Mouse (Mus musculus): Measurements from ENCODE around the gene Ttc23. TPM values are rescaled to one million over a fixed set of nuclear protein-coding genes. Genes with fewer than 3 reads are reported as not detected.

Gene Ttc23
- total RNA-seq, 2 experiments from 2014 or later, result 6.2 to 9.0 TPM

DNA sequence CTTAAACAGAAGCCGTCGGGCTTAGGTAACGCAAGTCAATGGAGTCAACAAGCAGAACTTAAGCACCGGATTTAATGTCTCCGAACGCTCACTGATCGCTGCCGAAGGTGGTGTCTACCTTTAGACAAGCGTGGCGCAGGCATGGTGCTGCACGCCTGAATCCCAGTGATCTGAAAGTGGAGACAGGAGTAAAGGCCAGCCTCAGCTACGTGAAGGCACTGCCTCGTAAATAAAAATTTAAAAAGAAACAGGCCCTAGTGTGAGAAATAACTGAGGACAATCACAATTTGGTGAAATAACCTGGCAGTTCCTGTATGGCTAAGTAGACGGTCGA lies 1.6 kb upstream of the Ttc23 start:
- DNase-seq, result no peak

GRCm38 (mm10) chr7:67646131-67646530 lies 1.1 kb upstream of the Ttc23 start:
- DNase-seq, result no peak

DNA sequence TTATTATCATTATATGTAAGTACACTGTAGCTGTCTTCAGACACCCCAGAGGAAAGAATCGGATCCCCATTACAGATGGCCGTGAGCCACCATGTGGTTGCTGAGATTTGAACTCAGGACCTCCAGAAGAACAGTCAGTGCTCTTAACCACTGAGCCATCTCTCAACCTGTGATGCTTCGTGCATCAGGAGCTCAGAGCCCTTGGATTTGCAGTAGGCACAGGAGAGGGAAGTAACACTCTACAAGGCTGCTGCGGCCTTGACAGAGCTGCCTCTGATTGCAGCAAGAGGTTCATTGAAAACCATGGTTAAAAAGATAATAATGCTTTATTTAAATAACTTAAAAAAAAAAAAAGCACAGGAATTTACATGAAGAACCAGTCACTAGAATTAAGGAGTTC lies 1.2 kb downstream of the Ttc23 start:
- no peak for DNase-seq

GRCm38 (mm10) chr7:67652211-67652610 lies 5.0 kb downstream of the Ttc23 start:
- no peak for DNase-seq

GRCm38 (mm10) chr7:67654668-67655067 lies 7.5 kb downstream of the Ttc23 start:
- DNase-seq, result no peak

GRCm38 (mm10) chr7:67655186-67655585 lies 8.0 kb downstream of the Ttc23 start:
- no peak for DNase-seq

- DNase-seq, result no peak
These were observed 10.9 kb downstream of the Ttc23 start for GRCm38 (mm10) chr7:67658110-67658509.

GRCm38 (mm10) chr7:67662424-67662823 lies 15.2 kb downstream of the Ttc23 start:
- DNase-seq, result no peak

DNA sequence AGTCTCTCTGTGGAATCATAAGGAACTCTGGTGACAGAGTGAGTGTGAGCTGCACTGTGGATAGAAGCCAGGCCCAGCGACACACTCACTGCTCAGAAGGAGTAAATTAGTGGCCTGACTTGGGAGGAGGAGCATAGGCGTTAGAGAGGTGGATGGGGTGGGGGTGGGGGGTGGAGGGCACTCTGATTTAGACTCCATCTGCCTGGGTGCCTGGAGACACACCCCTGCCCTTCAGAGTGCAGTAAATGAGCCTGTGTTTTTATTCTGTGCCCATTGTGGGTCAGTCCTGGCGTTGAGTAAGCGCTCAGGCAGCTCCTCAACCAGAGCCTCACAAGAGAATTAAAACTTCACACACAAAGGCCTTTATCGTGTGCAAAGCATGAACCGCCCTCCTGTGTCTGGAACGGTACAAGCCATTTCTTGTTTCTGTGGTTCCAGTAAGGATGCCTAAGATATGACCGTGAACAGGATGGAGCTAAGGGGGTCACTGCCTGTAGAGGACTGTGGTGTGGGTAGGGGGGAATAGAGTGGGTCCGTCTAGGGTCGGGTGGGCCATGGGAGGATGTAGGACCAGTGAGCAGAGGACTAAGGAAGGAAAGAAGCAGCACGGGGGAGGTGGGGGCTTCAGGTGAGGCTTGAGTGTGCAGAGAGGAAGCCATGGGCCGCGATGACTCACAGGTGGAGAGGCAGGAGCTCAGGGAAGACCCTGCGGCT lies 16.9 kb downstream of the Ttc23 start:
- no peak for DNase-seq

DNA sequence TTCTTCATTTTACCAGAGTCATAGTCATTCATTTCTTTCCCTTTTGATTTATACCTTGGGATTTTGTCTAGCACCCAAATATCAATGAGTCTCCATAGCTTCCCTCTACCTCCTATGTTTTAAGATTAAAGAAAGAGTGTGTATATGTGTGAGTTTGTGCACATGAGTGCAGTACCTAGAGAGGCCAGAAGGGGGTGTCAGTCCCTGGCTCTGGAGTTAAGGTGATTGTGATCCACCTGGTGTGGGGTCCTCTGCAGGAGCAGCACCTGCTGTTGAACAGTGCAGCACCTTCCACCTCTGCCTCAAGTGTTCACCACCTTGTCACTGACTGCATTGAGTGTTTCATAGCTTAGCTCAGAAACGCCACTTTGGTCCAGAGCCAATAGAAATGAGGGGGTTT lies 23.8 kb downstream of the Ttc23 start:
- DNase-seq, result no peak

- DNase-seq, result peak; percentile 91 to 96
These were observed 25.4 kb downstream of the Ttc23 start for GRCm38 (mm10) chr7:67672650-67673049.

- no peak for DNase-seq
These were observed 26.4 kb downstream of the Ttc23 start for GRCm38 (mm10) chr7:67673656-67674055.

DNA sequence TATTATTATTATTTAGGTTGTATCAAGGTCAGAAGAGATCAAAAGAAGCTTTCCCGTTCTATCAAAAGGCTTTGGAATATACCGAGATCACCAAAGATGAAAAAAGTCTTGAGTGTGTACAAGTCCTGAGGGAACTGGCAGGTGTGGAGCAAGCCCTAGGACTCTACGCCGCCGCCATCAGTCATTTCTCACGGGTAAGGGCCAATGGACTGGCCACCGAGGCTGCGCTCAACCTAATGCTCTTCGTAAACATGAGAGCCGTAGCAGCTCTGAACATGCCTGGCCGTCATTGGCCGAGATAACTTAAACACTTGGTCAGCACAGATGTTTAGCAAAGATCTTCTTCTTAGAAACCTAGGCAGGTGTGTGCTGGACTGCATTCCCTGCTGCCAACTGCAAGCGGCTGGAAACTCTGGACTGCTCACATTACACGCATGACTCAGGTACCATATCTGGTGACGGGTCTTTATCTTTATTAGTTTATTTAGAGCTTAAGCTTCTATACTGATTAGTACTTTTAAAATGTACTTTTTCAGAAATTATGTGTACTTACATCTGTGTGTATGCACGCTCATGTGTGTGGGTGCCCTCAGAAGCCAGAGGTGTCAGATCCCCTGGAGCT lies 31.8 kb downstream of the Ttc23 start:
- DNase-seq, result no peak

DNA sequence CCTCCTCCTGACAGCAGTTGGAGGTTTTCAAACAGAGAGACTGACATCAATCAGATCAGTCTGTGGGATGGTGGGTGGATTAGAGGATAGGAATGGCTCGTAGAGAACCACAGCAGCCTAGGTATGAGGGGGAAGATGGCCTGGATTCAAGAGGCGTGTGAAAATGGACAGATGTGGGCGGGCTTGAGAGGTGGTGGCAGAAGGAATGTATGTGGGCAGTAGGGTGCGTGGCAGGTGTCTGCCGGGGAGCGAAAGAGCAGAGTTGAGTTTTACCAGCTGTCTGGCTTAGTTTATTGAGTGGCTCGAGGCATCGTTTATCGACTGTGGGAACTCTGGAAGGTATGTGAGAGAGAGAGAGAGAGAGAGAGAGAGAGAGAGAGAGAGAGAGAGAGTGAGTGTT lies 33.9 kb downstream of the Ttc23 start:
- DNase-seq, result no peak

- no peak for DNase-seq
These were observed 35.8 kb downstream of the Ttc23 start for GRCm38 (mm10) chr7:67683006-67683405.

GRCm38 (mm10) chr7:67686545-67686944 lies 39.3 kb downstream of the Ttc23 start:
- no peak for DNase-seq

DNA sequence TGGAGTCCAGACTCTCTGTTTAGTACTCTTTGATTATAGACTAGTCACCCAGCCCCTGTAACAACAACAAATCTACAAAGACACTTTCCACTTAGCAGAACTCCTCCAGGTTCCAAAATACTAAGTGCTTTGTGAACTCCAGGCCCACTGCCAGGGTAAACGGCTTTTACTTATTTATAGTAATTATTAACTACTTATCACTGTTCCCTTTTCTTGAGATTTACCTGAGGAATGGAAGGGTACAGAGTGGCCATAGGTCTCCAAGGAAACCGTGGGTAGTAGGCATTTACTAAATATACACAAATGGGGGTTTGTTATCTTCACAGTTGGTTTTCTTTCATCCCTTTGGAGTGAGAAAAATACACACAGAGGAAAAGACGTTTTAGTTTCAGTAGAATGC lies 41.1 kb downstream of the Ttc23 start:
- DNase-seq, result no peak

DNA sequence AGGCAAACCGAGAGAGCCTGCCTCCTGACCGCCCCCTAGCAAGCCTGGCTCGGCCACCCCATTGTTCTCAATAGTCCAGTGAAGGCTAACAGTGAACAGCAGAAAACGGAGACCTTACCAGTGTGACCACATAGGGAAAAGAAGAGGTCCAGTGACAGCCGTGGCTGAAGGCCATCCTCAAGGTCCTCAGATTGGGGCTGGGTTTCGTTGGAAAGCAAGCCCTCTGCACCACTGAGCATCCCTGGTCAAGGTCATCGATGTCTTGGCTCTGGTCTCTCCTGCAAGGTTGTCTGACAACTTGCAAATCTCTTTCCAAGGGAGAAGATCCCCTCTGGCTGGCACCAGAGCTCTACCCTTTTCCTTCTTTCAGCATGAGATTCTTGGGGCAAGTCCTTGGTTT lies 42.6 kb downstream of the Ttc23 start:
- DNase-seq, result no peak

- DNase-seq, result no peak
These were observed 43.8 kb downstream of the Ttc23 start for GRCm38 (mm10) chr7:67691036-67691435.

DNA sequence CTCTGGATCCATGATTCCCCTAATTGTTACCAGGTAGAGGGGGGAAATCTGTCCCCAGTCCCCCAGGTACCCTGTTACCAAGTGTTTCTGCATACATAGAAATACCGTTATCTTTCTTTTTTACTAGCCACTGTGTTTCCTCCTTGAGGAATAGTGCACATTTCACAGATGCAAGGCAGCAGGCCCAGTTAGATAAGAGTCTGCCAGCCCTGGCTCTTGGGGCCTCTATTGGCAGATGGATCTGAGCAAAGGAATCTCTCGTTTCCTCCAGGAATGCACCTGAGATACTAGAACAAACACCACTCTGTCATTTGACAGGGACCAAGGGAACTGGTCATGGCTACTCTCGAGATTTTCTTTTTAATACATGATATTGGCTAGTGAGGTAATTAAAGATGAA lies 44.9 kb downstream of the Ttc23 start:
- no peak for DNase-seq

DNA sequence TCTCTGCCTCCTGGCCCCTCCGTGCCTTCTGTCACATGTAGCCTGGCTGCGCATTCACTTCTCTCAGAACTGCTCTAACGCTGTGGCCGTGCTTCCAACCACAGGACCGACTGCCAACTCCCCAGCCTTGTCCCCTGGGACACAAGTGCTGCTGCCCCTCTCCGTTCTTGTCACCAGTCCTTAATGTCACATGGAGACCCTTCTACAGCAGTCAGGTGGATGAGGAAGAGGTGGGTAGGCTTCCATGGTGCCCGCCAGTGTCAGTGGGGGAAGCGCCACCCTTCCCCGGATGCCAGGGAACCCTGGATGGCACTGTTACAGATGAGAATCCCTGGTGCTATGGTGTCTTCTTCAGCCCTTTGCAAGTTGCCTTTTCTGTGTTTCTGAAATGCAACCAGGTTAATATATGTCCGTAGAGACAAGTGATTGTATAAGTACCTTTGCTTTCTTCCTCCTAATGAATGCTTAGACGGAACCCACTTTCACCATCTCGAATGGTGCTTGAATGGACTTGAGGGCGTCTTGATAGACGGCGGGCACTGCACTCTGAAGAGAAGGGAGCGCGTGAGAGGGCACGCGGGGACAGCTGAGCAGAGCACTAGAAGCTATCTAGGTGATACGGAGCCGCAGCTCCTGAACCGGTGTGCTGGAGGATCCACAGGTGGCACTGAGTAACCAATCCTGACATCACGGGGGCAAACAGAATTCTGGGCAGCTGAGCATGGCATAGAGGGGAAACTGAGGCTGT lies 45.8 kb downstream of the Ttc23 start:
- no peak for DNase-seq

DNA sequence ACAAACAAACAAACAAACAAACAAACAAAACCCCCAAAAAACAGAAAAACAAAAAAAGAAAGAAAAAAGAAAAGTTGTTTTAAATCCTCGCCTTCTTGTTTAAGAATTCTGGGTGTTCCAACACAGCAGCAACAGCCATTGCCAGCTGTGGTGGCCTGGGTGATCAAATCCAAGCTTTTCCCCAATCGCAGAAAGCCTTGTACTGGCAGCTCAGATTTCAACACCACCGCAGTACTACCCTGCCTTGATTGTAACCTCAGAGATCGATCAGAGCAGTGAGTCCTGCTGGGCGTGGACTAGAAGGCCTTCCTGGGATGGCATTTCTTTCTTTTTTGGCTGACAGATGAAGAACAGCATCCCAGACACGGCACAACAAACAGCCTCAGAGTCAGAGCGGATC lies 48.7 kb downstream of the Ttc23 start:
- no peak for DNase-seq

- no peak for DNase-seq
These were observed 50.9 kb downstream of the Ttc23 start for GRCm38 (mm10) chr7:67697892-67698630.
